ENCODE assay signal across 8 mouse cellular contexts in genomic region chr13:91459489-91459888, GRCm38 (mm10). TPM values are rescaled to one million over a fixed set of nuclear protein-coding genes. Genes with fewer than 3 reads are reported as not detected.
DNase-seq lines count a peak whose midpoint lies in the region; ATAC-seq lines count a peak whose summit lies in the region.

No protein-coding gene starts in this region.

- no peak for ATAC-seq in kidney, embryonic 15.5 days (replicated peaks; ENCODE audit: low FRiP score)
- no peak for ATAC-seq in embryonic facial prominence, embryonic 13.5 days (ENCODE audit: insufficient number of reproducible peaks, insufficient read depth, low FRiP score, low TSS enrichment, low read depth)
- no peak for ATAC-seq in hindbrain, embryonic 15.5 days (ENCODE audit: low FRiP score, low read depth)
- no peak for ATAC-seq in midbrain, embryonic 14.5 days (ENCODE audit: low FRiP score, low TSS enrichment)

- WGBS in kidney, embryonic 15.5 days = 46% methylated on average over 4 of the region's 4 CpGs
- WGBS in embryonic facial prominence, embryonic 13.5 days = 29% methylated on average over 4 of the region's 4 CpGs
- 21% methylated on average over 4 of the region's 4 CpGs for WGBS in hindbrain, embryonic 15.5 days
- 26% methylated on average over 4 of the region's 4 CpGs for WGBS in midbrain, embryonic 14.5 days

- no peak overlapping the region for H3K4me3 ChIP-seq in kidney, embryonic 15.5 days (replicated peaks)
- no peak overlapping the region for H3K4me3 ChIP-seq in embryonic facial prominence, embryonic 13.5 days
- no peak overlapping the region for H3K4me3 ChIP-seq in hindbrain, embryonic 15.5 days
- no peak overlapping the region for H3K4me3 ChIP-seq in midbrain, embryonic 14.5 days (replicated peaks; ENCODE audit: low read depth, low read length)

- H3K27me3 ChIP-seq in kidney, embryonic 15.5 days = no peaks in the 10 kb centered on the region
- no peaks in the 10 kb centered on the region for H3K27me3 ChIP-seq in embryonic facial prominence, embryonic 13.5 days
- H3K27me3 ChIP-seq in hindbrain, embryonic 15.5 days = no peaks in the 10 kb centered on the region
- H3K27me3 ChIP-seq in midbrain, embryonic 14.5 days (ENCODE audit: control insufficient read depth, insufficient read depth, low read length) = no peaks in the 10 kb centered on the region

- no peak overlapping the region; the same call in 1 of the 2 replicates for H3K4me2 ChIP-seq in kidney, embryonic 15.5 days
- H3K4me2 ChIP-seq in embryonic facial prominence, embryonic 13.5 days = peak overlapping the region; percentile 75; the same call in 1 of the 2 replicates
- peak overlapping the region; percentile 79; the same call in 1 of the 2 replicates for H3K4me2 ChIP-seq in hindbrain, embryonic 15.5 days
- peak overlapping the region; percentile 65; the same call in 1 of the 2 replicates for H3K4me2 ChIP-seq in midbrain, embryonic 14.5 days (ENCODE audit: low read length)

- peaks cover 17% of the 10 kb centered on the region for H3K4me1 ChIP-seq in kidney, embryonic 15.5 days
- peaks cover 26% of the 10 kb centered on the region for H3K4me1 ChIP-seq in embryonic facial prominence, embryonic 13.5 days
- peaks cover 30% of the 10 kb centered on the region for H3K4me1 ChIP-seq in hindbrain, embryonic 15.5 days (replicated peaks)
- peaks cover 25% of the 10 kb centered on the region for H3K4me1 ChIP-seq in midbrain, embryonic 14.5 days (ENCODE audit: control insufficient read depth, insufficient read depth, low read length)

- H3K9me3 ChIP-seq in kidney, embryonic 15.5 days (replicated peaks) = no peaks in the 10 kb centered on the region
- no peaks in the 10 kb centered on the region for H3K9me3 ChIP-seq in embryonic facial prominence, embryonic 13.5 days
- no peaks in the 10 kb centered on the region for H3K9me3 ChIP-seq in hindbrain, embryonic 15.5 days
- H3K9me3 ChIP-seq in midbrain, embryonic 14.5 days (ENCODE audit: control insufficient read depth, low read length) = no peaks in the 10 kb centered on the region

- no peak overlapping the region for H3K9ac ChIP-seq in kidney, embryonic 15.5 days
- no peak overlapping the region for H3K9ac ChIP-seq in embryonic facial prominence, embryonic 13.5 days
- no peak overlapping the region for H3K9ac ChIP-seq in hindbrain, embryonic 15.5 days
- no peak overlapping the region for H3K9ac ChIP-seq in midbrain, embryonic 14.5 days (replicated peaks; ENCODE audit: low read length)

- intact Hi-C loops in left cerebral cortex, postnatal 36 days (cut with DNase I) = no loop called here

- no peaks in the 10 kb centered on the region for H3K36me3 ChIP-seq in kidney, embryonic 15.5 days
- H3K36me3 ChIP-seq in embryonic facial prominence, embryonic 13.5 days = no peaks in the 10 kb centered on the region
- no peaks in the 10 kb centered on the region for H3K36me3 ChIP-seq in hindbrain, embryonic 15.5 days
- no peaks in the 10 kb centered on the region for H3K36me3 ChIP-seq in midbrain, embryonic 14.5 days (ENCODE audit: control insufficient read depth, insufficient read depth, low read length)

- no peak for DNase-seq in kidney, adult 8-10 months
- no peak for DNase-seq in midbrain, embryonic 14.5 days
- DNase-seq in cerebellum, postnatal 25 days = no peak
- DNase-seq in right cerebral cortex, postnatal 4 days = no peak
- no peak for DNase-seq in left cerebral cortex, postnatal 36 days (ENCODE audit: low spot score in 2 of 2)

- H3K27ac ChIP-seq in kidney, embryonic 15.5 days = 0 out of 2 replicates have a peak overlapping the region, but pooled peaks have one; percentile 93
- H3K27ac ChIP-seq in embryonic facial prominence, embryonic 13.5 days = peak overlapping the region; percentile 97
- peak overlapping the region; percentile 98 for H3K27ac ChIP-seq in hindbrain, embryonic 15.5 days (replicated peaks)
- peak overlapping the region; percentile 96 for H3K27ac ChIP-seq in midbrain, embryonic 14.5 days (replicated peaks; ENCODE audit: low read depth, low read length)

RNA-seq across cellular contexts. Expression of gene Ssbp2, which starts 0.6 kb away (rescaled TPM):
- polyA plus RNA-seq in kidney, embryonic 15.5 days (2015; fragmentation: Nextera tagmentation; extraction: Ambion mirVana) = 123 and 125 TPM in 2 replicates
- polyA plus RNA-seq in embryonic facial prominence, embryonic 13.5 days (2015; fragmentation: Nextera tagmentation; extraction: Ambion mirVana) = 220 and 228 TPM in 2 replicates
- polyA plus RNA-seq in hindbrain, embryonic 15.5 days (2015; fragmentation: Nextera tagmentation; extraction: Ambion mirVana) = 205 and 211 TPM in 2 replicates
- 274 and 283 TPM in 2 replicates for polyA plus RNA-seq in midbrain, embryonic 14.5 days (2014; fragmentation: Nextera tagmentation; extraction: Ambion mirVana)
- 100 to 1,000 TPM; 152 to 159 TPM for total RNA-seq in left cerebral cortex, postnatal 36 days (2021)
